ENCODE assay signal across 27 mouse cellular contexts in genomic region chr1:140422954-140423353, GRCm38 (mm10).
DNase-seq lines count a peak whose midpoint lies in the region; ATAC-seq and TF ChIP-seq lines count a peak whose summit lies in the region.
"Had no signal": no experiment of that assay in that cellular context is flagged by ENCODE, and none has a peak within 500 bp of the region (broad histone marks: within the 10 kb centered on the region; RNA-seq: fewer than 3 reads in every experiment).

No protein-coding gene starts in this region.

- peak; percentile 62 for DNase-seq in heart, adult 8-10 months (ENCODE audit: low spot score)
- DNase-seq in heart, postnatal 14 days, result no peak
- peak; percentile 52 for DNase-seq in kidney, adult 2 months
- DNase-seq in kidney, adult 18-20 months, result no peak
- peak; percentile 18 for DNase-seq in limb, embryonic 14.5 days (ENCODE audit: low spot score)
- no peak for DNase-seq in limb, embryonic 10.5 days (ENCODE audit: low spot score)
- peak; percentile 30 for DNase-seq in kidney, postnatal 14 days
- DNase-seq: adrenal gland, postnatal 25 days; B cell, adult 2 months; cerebellum, adult 18-20 months; cerebellum, postnatal 10 days; gastrocnemius, postnatal 25 days; heart, adult 11 months; liver, embryonic 13.5 days; lung, adult 18-20 months; lung, postnatal 4 days; right cerebral cortex, postnatal 25 days; thymus, postnatal 14 days had no signal

- no peak for TF ChIP-seq POLR2A in kidney, adult 2 months (IDR thresholded peaks at IDR 0.05; ENCODE audit: low read depth, low read length)
- TF ChIP-seq POLR2A in limb, embryonic 14.5 days (IDR thresholded peaks at IDR 0.05; ENCODE audit: borderline replicate concordance, extremely low read depth, insufficient read depth, insufficient read length), result no peak

- no peaks in the 10 kb centered on the region for H3K27me3 ChIP-seq in kidney, adult 2 months (replicated peaks; ENCODE audit: control insufficient read depth, insufficient read depth, low read length)
- H3K27me3 ChIP-seq in limb, embryonic 14.5 days (ENCODE audit: control insufficient read depth, insufficient read depth, low read length), result no peaks in the 10 kb centered on the region
- H3K27me3 ChIP-seq in limb, embryonic 10.5 days (ENCODE audit: low read depth, poor library complexity, severe bottlenecking), result no peaks in the 10 kb centered on the region
- H3K27me3 ChIP-seq: hindbrain, embryonic 15.5 days; limb, embryonic 15.5 days; liver, embryonic 13.5 days; megakaryocyte, embryonic 14.5 days; midbrain, embryonic 13.5 days had no signal

- no peak overlapping the region for H3K27ac ChIP-seq in kidney, adult 2 months (ENCODE audit: insufficient read depth, low read depth, low read length)
- H3K27ac ChIP-seq in limb, embryonic 14.5 days (replicated peaks; ENCODE audit: low read depth, low read length), result no peak overlapping the region
- no peak overlapping the region for H3K27ac ChIP-seq in limb, embryonic 10.5 days
- H3K27ac ChIP-seq: hindbrain, embryonic 10.5 days; hindbrain, embryonic 15.5 days; limb, embryonic 15.5 days; liver, embryonic 13.5 days; midbrain, embryonic 13.5 days had no signal

- no peak overlapping the region for H3K4me2 ChIP-seq in limb, embryonic 14.5 days (replicated peaks; ENCODE audit: low read depth, low read length, severe bottlenecking)
- H3K4me2 ChIP-seq: hindbrain, embryonic 15.5 days; limb, embryonic 15.5 days; liver, embryonic 13.5 days; midbrain, embryonic 13.5 days had no signal

- H3K4me1 ChIP-seq in kidney, adult 2 months (ENCODE audit: control insufficient read depth, insufficient read depth, low read length), result no peaks in the 10 kb centered on the region
- no peaks in the 10 kb centered on the region for H3K4me1 ChIP-seq in limb, embryonic 14.5 days (ENCODE audit: control insufficient read depth, insufficient read depth, low read length)
- no peaks in the 10 kb centered on the region for H3K4me1 ChIP-seq in limb, embryonic 10.5 days
- H3K4me1 ChIP-seq: hindbrain, embryonic 10.5 days; hindbrain, embryonic 15.5 days; limb, embryonic 15.5 days; liver, embryonic 13.5 days; megakaryocyte, embryonic 14.5 days; midbrain, embryonic 13.5 days had no signal

- no peaks in the 10 kb centered on the region for H3K36me3 ChIP-seq in kidney, adult 2 months (ENCODE audit: control insufficient read depth, insufficient read depth, low read length)
- no peaks in the 10 kb centered on the region for H3K36me3 ChIP-seq in limb, embryonic 14.5 days (ENCODE audit: control insufficient read depth, insufficient read depth, low read length)
- no peaks in the 10 kb centered on the region for H3K36me3 ChIP-seq in limb, embryonic 10.5 days
- H3K36me3 ChIP-seq: hindbrain, embryonic 10.5 days; hindbrain, embryonic 15.5 days; limb, embryonic 15.5 days; liver, embryonic 13.5 days; midbrain, embryonic 13.5 days had no signal

- no peak overlapping the region for H3K9ac ChIP-seq in limb, embryonic 14.5 days (ENCODE audit: low read depth, low read length, severe bottlenecking)
- H3K9ac ChIP-seq: hindbrain, embryonic 15.5 days; limb, embryonic 15.5 days; liver, embryonic 13.5 days; midbrain, embryonic 13.5 days had no signal

- TF ChIP-seq CTCF in kidney, adult 2 months (conservative IDR thresholded peaks at IDR 0.05; ENCODE audit: insufficient read depth, insufficient read length, low read depth, low read length), result no peak

- no peak for ATAC-seq in limb, embryonic 14.5 days (ENCODE audit: low FRiP score, low read depth)
- ATAC-seq in frontal cortex, adult (ENCODE audit: low TSS enrichment), result no peak
- ATAC-seq: forebrain, embryonic 14.5 days; inflammation-experienced regulatory T-cells, adult 6 months; lung, postnatal 0 days; midbrain, embryonic 13.5 days had no signal

- intact Hi-C loops in heart, postnatal 14 days (cut with DNase I), result loop anchor here (10.0 kb wide), 1 partner anchor 78 kb away; no protein-coding TSS in a partner anchor

- H3K9me3 ChIP-seq in limb, embryonic 14.5 days (ENCODE audit: control insufficient read depth, low read length), result no peaks in the 10 kb centered on the region
- H3K9me3 ChIP-seq in limb, embryonic 10.5 days (replicated peaks), result no peaks in the 10 kb centered on the region
- H3K9me3 ChIP-seq: hindbrain, embryonic 10.5 days; hindbrain, embryonic 15.5 days; limb, embryonic 15.5 days; liver, embryonic 13.5 days; megakaryocyte, embryonic 14.5 days; midbrain, embryonic 13.5 days had no signal

- H3K4me3 ChIP-seq in kidney, adult 2 months (ENCODE audit: insufficient read depth, low read depth, low read length), result no peak overlapping the region
- H3K4me3 ChIP-seq in limb, embryonic 14.5 days (replicated peaks; ENCODE audit: low read length), result no peak overlapping the region
- no peak overlapping the region for H3K4me3 ChIP-seq in limb, embryonic 10.5 days
- H3K4me3 ChIP-seq: hindbrain, embryonic 10.5 days; hindbrain, embryonic 15.5 days; limb, embryonic 15.5 days; liver, embryonic 13.5 days; megakaryocyte, embryonic 14.5 days; midbrain, embryonic 13.5 days had no signal

Comparison
In these comparisons a context has a peak if more than half of its experiments do, and no peak if none do; other contexts are left out.
1. DNase-seq: peak in heart, adult 8-10 months (single experiment), kidney, adult 2 months (single experiment), limb, embryonic 14.5 days (single experiment) and kidney, postnatal 14 days (single experiment); none in heart, postnatal 14 days (0 of 2), kidney, adult 18-20 months (single experiment) and limb, embryonic 10.5 days (single experiment).